Mouse (Mus musculus) forebrain, embryonic 14.5 days (tissue): ENCODE measurements around the gene Ifnz. TPM values are rescaled to one million over a fixed set of nuclear protein-coding genes. Genes with fewer than 3 reads are reported as not detected.
A peak's percentile ranks its signal among the peaks of the same experiment; 100 is the strongest.
"Not testable (repeated sequence)": the region's sequence is repeated elsewhere in the genome, so short reads cannot be mapped to it uniquely, and the experiment has no call there.

ENCODE experiments used
- ATAC-seq: fragments of 200-750 bp; cut with Nextera tagmentation; 2 replicates; pipeline ENCODE4 v1.8.0; 2017; ENCODE audit warnings: mild to moderate bottlenecking, moderate library complexity
- DNase-seq: peaks from one replicate; pipeline ENCODE4 v3.0.0-alpha.2; 2015; ENCODE audit warnings: low spot score
- H3K27ac ChIP-seq: fragments of 300-500 bp; sonication (generic); 2 replicates; pipeline ENCODE4 v1.5.1; 2014; ENCODE audit warnings: low read depth, mild to moderate bottlenecking, control low read depth, low read length, moderate library complexity
- H3K27me3 ChIP-seq: fragments of 300-500 bp; sonication (generic); replicated peaks from 2 replicates; pipeline ENCODE4 v1.6.1; 2014; ENCODE audit warnings: low read length, control low read depth, mixed read lengths; ENCODE audit not compliant: control insufficient read depth, insufficient read depth
- H3K36me3 ChIP-seq: fragments of 300-500 bp; sonication (generic); 2 replicates; pipeline ENCODE4 v1.6.1; 2014; ENCODE audit warnings: low read length, control low read depth; ENCODE audit not compliant: control insufficient read depth, insufficient read depth
- H3K4me1 ChIP-seq: fragments of 300-500 bp; sonication (generic); 2 replicates; pipeline ENCODE4 v1.6.1; 2014; ENCODE audit warnings: antibody characterized with exemption, low read length, control low read depth; ENCODE audit not compliant: control insufficient read depth, insufficient read depth
- H3K4me2 ChIP-seq: fragments of 300-500 bp; sonication (generic); 2 replicates; pipeline ENCODE4 v1.6.1; 2014; ENCODE audit warnings: mild to moderate bottlenecking, control low read depth, low read length
- H3K4me3 ChIP-seq: fragments of 300-500 bp; sonication (generic); 2 replicates; pipeline ENCODE4 v1.5.1; 2014; ENCODE audit warnings: low read depth, low read length, control low read depth
- H3K9ac ChIP-seq: fragments of 300-500 bp; sonication (generic); 2 replicates; pipeline ENCODE4 v1.6.1; 2014; ENCODE audit warnings: mild to moderate bottlenecking, low read length, control low read depth, moderate library complexity
- H3K9me3 ChIP-seq: fragments of 300-500 bp; sonication (generic); replicated peaks from 2 replicates; pipeline ENCODE4 v1.6.1; 2016; ENCODE audit warnings: low read length, control low read depth, mixed read lengths; ENCODE audit not compliant: control insufficient read depth
- WGBS: fragments of 180-500 bp; shearing (Covaris S2); extraction: QIAGEN DNeasy Blood & Tissue Kit; methylation state at CpG from one replicate; pipeline ENCODE4 v1.1.7; 2014; 5-methylcytosine and 5-hydroxymethylcytosine counted together
- polyA plus RNA-seq: library from polyadenylated mRNA; unstranded; fragments of >200 nt; fragmentation: Nextera tagmentation; extraction: Ambion mirVana; gene quantifications from 2 replicates; pipeline ENCODE4 v1.2.1, GENCODE M21; 2014

The Ifnz gene
- polyA plus RNA-seq, 1 experiment from 2014 or later: not detected

GRCm38 (mm10) chr4:88756581-88757513, 25.1 kb upstream of the Ifnz start:
- 13% methylated on average over 28 of the region's 31 CpGs for WGBS
- DNase-seq: not testable (repeated sequence)

GRCm38 (mm10) chr4:88757628-88758031, 24.3 kb upstream of the Ifnz start:
- H3K4me3 ChIP-seq: peak overlapping the region; percentile 37
- H3K4me2 ChIP-seq: peak overlapping the region; percentile 68
- H3K36me3 ChIP-seq, H3K4me1 ChIP-seq, H3K27me3 ChIP-seq, H3K9me3 ChIP-seq: not testable (repeated sequence)
- peak; percentile 94 for DNase-seq
- ATAC-seq: peak; percentile 100
- under 1% methylated on average over 16 of the region's 21 CpGs for WGBS
- H3K27ac ChIP-seq: peak overlapping the region; percentile 44; the same call in 1 of the 2 replicates
- H3K9ac ChIP-seq: peak overlapping the region; percentile 58

More at GRCm38 (mm10) chr4:88756581-88757513, 25.1 kb upstream of the Ifnz start:
- Histone ChIP-seq H3K9ac (peak overlapping the region; percentile 58), H3K4me3 (peak overlapping the region; percentile 37), H3K4me2 (peak overlapping the region; percentile 68), H3K27ac (peak overlapping the region; percentile 44; the same call in 1 of the 2 replicates)
- ATAC-seq, H3K4me1 ChIP-seq, H3K9me3 ChIP-seq, H3K27me3 ChIP-seq, H3K36me3 ChIP-seq: not testable (repeated sequence)

- not testable (repeated sequence) for H3K27ac ChIP-seq, H3K4me3 ChIP-seq, DNase-seq, H3K36me3 ChIP-seq, H3K27me3 ChIP-seq, H3K4me2 ChIP-seq, H3K4me1 ChIP-seq, H3K9ac ChIP-seq, ATAC-seq, H3K9me3 ChIP-seq
- WGBS: 85% methylated on average over 9 of the region's 9 CpGs
Measured at GRCm38 (mm10) chr4:88758751-88759150, 23.2 kb upstream of the Ifnz start.

DNA sequence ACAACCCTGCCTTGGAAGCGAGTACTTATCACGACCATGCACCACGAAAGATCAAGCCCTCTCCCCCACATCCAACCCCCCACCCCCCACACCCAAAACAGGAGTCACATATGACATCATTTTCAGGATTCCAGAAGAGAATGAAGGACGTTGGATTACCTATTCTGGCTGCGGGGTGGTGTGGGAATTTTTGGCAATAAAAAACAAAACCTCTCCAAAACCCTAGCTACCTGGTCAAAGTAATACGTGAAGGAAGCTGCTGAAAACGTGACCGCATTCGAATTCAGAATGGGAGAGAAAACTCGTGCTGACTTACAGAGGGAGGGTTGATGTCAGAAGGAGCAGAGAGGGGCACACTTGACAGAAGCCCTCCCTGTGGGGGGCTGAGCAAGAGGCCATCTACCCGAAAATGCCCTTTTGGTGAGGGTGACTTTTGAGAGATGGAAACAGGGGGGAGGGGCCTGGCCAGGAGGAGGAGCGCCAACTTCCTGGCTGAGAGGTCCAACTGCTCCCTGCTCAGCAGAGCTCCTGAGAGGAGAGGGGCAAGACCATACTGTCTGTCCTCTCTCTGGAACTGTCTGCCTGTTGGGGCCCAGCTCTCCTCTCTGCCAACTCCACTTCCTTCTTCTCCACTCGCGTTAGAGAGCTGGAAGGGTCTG, 22.2 kb upstream of the Ifnz start, which contains the start of gene Gm13283:
Gene Gm13283 (plus strand): TSS at position 510 of the 659 bp plus-strand sequence.
- H3K4me1 ChIP-seq, H3K27me3 ChIP-seq, ATAC-seq, H3K9me3 ChIP-seq, DNase-seq, H3K9ac ChIP-seq, H3K36me3 ChIP-seq, H3K27ac ChIP-seq: not testable (repeated sequence)
- Histone ChIP-seq H3K4me3 (peak within 1 kb of the TSS; percentile 29), H3K4me2 (peak within 1 kb of the TSS; percentile 52)
- 37% methylated on average over 7 of the region's 14 CpGs for WGBS

DNA sequence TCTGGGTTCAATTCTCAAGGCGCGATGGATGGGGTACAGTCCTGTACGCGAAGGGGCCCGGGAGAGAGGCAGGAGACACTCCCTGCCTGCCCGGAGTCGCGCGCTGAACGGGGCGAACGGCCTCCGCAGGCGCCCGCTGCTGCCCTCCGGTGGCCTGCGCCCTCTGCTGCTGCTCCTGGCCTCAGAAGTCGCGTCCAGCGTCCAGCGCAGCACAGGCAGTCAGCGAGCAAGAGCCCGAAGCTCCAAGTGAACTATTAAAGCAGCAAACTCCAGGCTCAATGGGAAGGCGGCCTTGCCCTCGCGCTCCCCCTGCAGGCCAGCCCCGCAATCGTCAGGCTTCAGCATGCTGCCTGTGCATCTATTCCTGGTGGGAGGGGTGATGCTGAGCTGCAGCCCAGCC, 21.5 kb upstream of the Ifnz start:
- WGBS: under 1% methylated on average over 23 of the region's 28 CpGs
- not testable (repeated sequence) for H3K4me1 ChIP-seq, H3K9me3 ChIP-seq, ATAC-seq, H3K36me3 ChIP-seq, H3K27ac ChIP-seq, H3K27me3 ChIP-seq, H3K9ac ChIP-seq
- Histone ChIP-seq H3K4me3 (peak overlapping the region; percentile 29), H3K4me2 (peak overlapping the region; percentile 52)
- DNase-seq: peak; percentile 73

GRCm38 (mm10) chr4:88761776-88762175, 20.2 kb upstream of the Ifnz start:
- H3K27ac ChIP-seq, H3K4me1 ChIP-seq, ATAC-seq, DNase-seq, H3K9ac ChIP-seq, H3K27me3 ChIP-seq, H3K4me3 ChIP-seq, H3K9me3 ChIP-seq, H3K36me3 ChIP-seq, H3K4me2 ChIP-seq: not testable (repeated sequence)
- WGBS: 75% methylated on average over 6 of the region's 8 CpGs

DNA sequence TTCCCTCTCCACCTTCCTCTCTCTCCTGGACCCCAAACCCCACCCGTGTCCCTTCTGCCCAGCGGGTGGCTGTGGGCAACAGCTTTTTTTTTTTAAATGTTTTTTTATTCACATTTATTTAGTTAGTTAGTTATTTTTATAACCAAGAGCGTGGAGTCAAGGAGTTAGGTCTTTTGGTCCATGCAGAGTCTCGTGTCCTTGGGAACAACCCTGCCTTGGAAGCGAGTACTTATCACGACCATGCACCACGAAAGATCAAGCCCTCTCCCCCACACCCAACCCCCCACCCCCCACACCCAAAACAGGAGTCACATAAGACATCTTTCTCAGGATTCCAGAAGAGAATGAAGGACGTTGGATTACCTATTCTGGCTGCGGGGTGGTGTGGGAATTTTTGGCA, 19.6 kb upstream of the Ifnz start:
- not testable (repeated sequence) for H3K27me3 ChIP-seq, H3K27ac ChIP-seq, ATAC-seq, H3K9me3 ChIP-seq, H3K4me1 ChIP-seq, H3K36me3 ChIP-seq, H3K4me2 ChIP-seq, H3K9ac ChIP-seq, H3K4me3 ChIP-seq, DNase-seq
- 62% methylated on average over 9 of the region's 9 CpGs for WGBS

- peak; percentile 61 for DNase-seq
- not testable (repeated sequence) for H3K9ac ChIP-seq, H3K27me3 ChIP-seq, H3K9me3 ChIP-seq, H3K27ac ChIP-seq, H3K4me1 ChIP-seq, ATAC-seq, H3K36me3 ChIP-seq
- peak overlapping the region; percentile 24 for H3K4me3 ChIP-seq
- peak overlapping the region; percentile 51 for H3K4me2 ChIP-seq
- 3% methylated on average over 24 of the region's 42 CpGs for WGBS
Measured at GRCm38 (mm10) chr4:88763384-88764018, 18.4 kb upstream of the Ifnz start.
